Mouse (Mus musculus): Measurements from ENCODE around the gene Nploc4. TPM values are rescaled to one million over a fixed set of nuclear protein-coding genes. Genes with fewer than 3 reads are reported as not detected.
"Not testable (repeated sequence)": the region's sequence is repeated elsewhere in the genome, so short reads cannot be mapped to it uniquely, and the experiment has no call there.

Gene Nploc4
- total RNA-seq, 2 experiments from 2014 or later: 62.0 to 65.2 TPM

- no peak for DNase-seq
Measured at GRCm38 (mm10) chr11:120354304-120355276, 82.9 kb downstream of the Nploc4 start.

GRCm38 (mm10) chr11:120353500-120354303 lies 83.8 kb downstream of the Nploc4 start:
- peak; percentile 89 to 94 for DNase-seq

- DNase-seq: peak; percentile 52 to 70
Measured at GRCm38 (mm10) chr11:120352571-120353290, 84.8 kb downstream of the Nploc4 start.

GRCm38 (mm10) chr11:120352093-120352350 lies 85.5 kb downstream of the Nploc4 start:
- not testable (repeated sequence) for DNase-seq

DNA sequence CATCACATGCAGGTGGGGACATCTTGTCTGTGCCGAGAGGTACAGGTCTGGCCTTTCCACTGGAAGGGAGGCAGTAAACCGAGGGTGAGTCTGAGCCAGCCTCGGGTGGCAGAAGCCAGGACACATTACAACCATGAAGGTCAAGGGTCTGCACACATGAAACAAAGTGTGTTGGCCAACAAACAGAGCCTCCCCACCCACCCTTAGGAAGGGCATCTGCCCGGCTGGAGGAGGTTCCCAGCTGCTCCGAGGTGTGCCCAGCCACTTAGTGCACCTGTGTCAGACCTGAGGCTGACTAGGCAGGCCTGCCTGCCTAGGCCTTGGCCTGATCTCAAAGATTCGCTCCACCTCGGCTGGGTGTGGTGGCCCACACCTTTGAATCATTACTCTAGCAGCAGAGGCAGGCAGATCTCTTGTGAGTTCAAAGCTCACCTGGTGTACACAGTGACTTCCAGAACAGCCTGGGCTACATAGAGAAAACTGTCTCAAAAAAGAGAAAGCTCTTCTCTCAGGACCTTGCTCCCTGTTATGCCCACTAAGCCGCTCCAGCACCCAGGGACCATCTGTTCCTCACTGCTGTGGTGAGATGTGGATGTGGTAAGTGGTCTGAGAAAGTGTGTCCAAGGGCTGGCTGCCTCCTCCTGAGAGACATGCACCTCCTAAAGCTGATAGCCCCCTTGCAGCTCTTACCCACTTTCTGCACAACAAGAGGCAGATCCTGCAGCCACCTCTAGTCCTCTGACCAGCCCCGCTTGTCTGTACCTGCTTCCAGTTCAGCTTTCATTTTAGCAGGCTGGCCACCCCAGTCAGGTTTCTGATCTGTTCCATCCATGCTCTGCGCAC lies 86.0 kb downstream of the Nploc4 start:
- DNase-seq: peak in 1 of 2 experiments; percentile 40

- peak; percentile 53 to 68 for DNase-seq
Measured at GRCm38 (mm10) chr11:120350711-120351110, 86.8 kb downstream of the Nploc4 start.

DNA sequence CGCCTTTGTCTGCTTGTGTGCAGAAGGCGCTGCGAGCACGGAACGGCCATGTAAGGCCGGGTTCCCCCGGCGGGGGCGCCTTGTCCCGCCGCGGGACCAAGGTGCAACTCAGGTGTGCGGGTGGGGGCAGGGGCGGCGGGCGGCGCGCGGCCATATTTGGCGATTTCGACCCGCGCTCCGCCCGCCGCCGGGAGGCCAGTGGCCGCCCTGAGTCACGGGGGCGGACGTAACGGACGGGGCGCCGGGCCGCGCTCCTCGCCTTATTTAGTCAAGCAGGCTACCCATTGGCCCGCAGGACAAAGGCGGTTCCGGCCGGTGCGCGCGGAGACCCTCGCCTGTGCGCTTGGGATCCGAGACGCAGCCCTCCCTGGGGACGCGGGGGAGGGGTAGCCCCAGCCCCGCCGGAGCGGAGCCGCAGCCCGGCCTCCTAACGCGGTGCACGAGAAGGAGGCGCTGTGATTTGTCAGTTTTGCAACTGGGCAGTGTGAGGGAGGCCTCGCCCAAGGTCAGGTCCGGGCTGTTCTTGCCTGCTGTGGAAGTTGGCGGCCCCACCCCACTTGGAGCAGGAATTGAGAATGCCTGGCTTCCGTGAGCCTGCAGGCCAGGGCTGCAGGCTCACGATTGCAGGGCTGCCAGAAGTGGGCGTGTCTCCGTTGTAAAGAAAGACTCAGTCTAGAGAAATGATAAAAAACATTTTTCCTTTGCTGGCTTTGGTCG lies 87.4 kb downstream of the Nploc4 start:
- peak; percentile 94 to 97 for DNase-seq

DNA sequence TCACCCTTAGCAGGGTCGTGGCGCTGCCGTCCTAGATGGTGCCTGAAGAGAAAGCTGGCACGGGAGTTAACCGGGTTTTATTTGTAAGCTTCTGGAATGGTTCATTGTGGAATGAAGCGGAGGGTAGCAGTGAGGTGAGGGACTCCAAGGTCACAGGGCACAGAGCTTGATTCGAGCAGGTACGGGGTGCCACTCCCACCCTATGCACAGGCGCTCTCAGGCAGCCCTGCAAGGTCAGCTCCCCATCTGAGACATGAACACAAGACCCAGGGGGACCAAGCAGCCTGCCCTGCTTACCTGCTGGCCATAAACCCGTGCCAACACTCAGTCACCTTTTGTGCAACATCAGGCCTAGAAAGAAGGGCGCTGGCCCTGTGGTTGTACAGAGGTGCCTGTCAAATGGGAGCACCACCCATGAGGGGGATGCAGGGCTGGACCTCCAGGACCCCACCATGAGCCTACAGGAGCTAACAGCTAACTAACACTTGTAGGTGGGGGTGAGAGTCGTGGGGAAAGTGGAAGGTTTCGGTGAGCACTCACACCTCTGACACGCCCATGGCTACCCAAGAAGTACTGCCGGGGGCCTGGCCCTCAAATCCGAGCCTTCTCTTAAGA lies 88.0 kb downstream of the Nploc4 start:
- DNase-seq: peak; percentile 56 to 86

- DNase-seq: peak in 1 of 2 experiments; percentile 74
Measured at GRCm38 (mm10) chr11:120348684-120349370, 88.7 kb downstream of the Nploc4 start.

GRCm38 (mm10) chr11:120347791-120348683 lies 89.5 kb downstream of the Nploc4 start, which contains the start of gene Actg1:
Actg1 (minus strand) TSS chr11:120348542.
- DNase-seq: peak; percentile 88 to 93

- DNase-seq: peak; percentile 42 to 62
Measured at GRCm38 (mm10) chr11:120347301-120347700, 90.2 kb downstream of the Nploc4 start.

GRCm38 (mm10) chr11:120346383-120347034 lies 91.0 kb downstream of the Nploc4 start:
- DNase-seq: peak; percentile 11 to 46

DNA sequence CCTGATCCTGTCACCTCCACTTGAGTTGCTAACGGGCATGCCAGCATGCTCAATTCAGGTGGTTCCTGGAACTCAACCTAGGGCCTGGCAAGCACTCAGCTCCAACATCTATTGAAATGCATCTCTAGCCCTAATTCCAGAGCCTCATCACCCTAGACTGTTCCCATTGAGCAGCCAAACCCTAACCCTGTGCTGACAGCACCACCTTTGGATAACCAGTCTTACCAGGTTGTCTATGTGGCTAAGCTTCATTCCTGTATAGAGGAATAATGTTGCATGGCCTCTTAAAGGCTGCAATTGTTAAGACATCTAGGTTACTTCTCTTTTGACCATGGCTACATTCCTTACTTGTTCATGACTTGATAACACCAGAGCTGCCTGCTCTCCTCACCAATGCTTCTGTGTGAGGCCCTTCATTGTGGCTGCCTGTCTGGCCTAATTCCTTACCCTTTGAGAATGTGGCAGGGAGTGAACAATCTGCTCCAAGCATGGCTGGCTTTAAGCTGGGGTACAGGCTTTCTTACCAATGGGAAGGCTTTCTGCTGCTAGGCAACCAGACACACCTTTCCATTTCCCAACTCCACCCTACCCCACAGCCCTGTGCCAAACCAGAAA lies 92.3 kb downstream of the Nploc4 start:
- DNase-seq: peak; percentile 33 to 47

GRCm38 (mm10) chr11:120344310-120344920 lies 93.1 kb downstream of the Nploc4 start:
- DNase-seq: peak; percentile 1 to 10

DNA sequence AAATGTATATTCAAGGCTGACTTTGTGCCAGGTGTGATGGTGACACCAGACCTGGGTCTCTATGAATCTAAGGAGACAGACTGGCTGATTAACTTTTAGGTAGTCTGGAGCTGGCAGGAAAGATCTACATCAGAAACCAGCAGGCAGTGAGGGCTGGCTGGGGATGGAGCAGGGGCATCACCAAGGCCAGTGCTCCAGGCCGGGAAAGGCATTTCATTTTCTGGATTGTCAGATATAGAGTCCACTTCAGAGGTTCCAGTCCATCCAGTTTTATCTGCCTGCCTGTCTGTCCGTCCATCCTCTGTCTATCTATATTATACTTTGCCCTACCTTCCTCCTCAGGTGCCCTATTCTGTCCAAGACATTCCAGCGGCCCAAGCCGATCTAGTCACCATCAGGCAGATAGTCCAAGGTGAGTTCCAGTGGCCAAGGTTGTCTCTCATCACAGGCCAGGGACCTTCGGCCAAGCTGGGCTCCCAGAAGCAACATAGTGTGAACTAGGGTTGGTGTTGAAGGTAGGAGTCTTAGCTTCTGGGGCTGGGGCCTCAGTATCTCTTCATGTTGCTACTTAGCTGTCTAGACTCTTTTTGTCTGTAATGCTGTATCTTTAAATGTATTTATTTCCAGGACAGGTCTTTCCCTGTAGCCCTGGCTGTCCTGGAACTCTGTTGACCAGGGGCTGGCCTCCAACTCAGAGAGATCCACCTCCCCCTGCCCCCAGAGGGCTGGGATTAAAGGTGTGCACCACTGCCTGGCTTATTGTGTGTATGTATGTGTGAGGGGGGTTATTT lies 93.8 kb downstream of the Nploc4 start:
- DNase-seq: peak in 1 of 2 experiments; percentile 7

GRCm38 (mm10) chr11:120342656-120343160 lies 94.8 kb downstream of the Nploc4 start:
- DNase-seq: no peak

Data from heart, adult 18-20 months (tissue).